Mouse (Mus musculus) CH12.LX (cell line): Measurements from ENCODE around the gene Myo1c. TPM values are rescaled to one million over a fixed set of nuclear protein-coding genes. Genes with fewer than 3 reads are reported as not detected.

ENCODE experiments used
- DNase-seq: peaks from one replicate; pipeline ENCODE4 v3.0.0-alpha.2; 2013; ENCODE audit errors: extremely low read depth
- H3K27ac ChIP-seq: 2 replicates; pipeline ENCODE4 v1.5.1; 2012; ENCODE audit warnings: low read depth, mild to moderate bottlenecking, control low read depth, moderate library complexity; ENCODE audit not compliant: insufficient read depth
- H3K27me3 ChIP-seq: replicated peaks from 2 replicates; pipeline ENCODE3; 2012; ENCODE audit warnings: inconsistent platforms
- H3K36me3 ChIP-seq, 2 experiments: replicated peaks in 1 of 2; 2 replicates each; pipeline versions ENCODE3 to v1.6.1; 2012; ENCODE audit warnings: inconsistent platforms in 1 of 2, low read length in 1 of 2, mild to moderate bottlenecking in 1 of 2, mixed read lengths in 1 of 2, moderate library complexity in 1 of 2; ENCODE audit not compliant: control insufficient read depth in 1 of 2, insufficient read depth in 1 of 2
- H3K4me1 ChIP-seq, 2 experiments: 2 replicates each; pipeline ENCODE4 v1.6.1; 2012; ENCODE audit warnings: inconsistent platforms in 1 of 2, moderate library complexity in 1 of 2; ENCODE audit not compliant: insufficient read depth in 2 of 2, control insufficient read depth in 1 of 2
- H3K4me2 ChIP-seq: 2 replicates; pipeline ENCODE4 v1.6.1; 2012; ENCODE audit warnings: low read depth, mild to moderate bottlenecking, control low read depth; ENCODE audit not compliant: poor library complexity, insufficient read depth, severe bottlenecking
- H3K4me3 ChIP-seq, 3 experiments: fragments of 150-350 bp in 1 of 3; sonication (generic) in 1 of 3; replicated peaks in 1 of 3; 2 replicates each; pipeline versions ENCODE3 to v1.5.1; 2011 to 2012; ENCODE audit warnings: low read depth in 2 of 3, low read length in 2 of 3, mild to moderate bottlenecking in 2 of 3, moderate library complexity in 2 of 3, control low read depth in 1 of 3, improper control_type of control experiment in 1 of 3, inconsistent platforms in 1 of 3, mixed read lengths in 1 of 3; ENCODE audit not compliant: poor library complexity in 1 of 3
- H3K79me2 ChIP-seq: replicated peaks from 2 replicates; pipeline ENCODE4 v1.6.1; 2012; ENCODE audit warnings: mild to moderate bottlenecking, moderate library complexity; ENCODE audit not compliant: control insufficient read depth, poor library complexity, insufficient read depth, severe bottlenecking; ENCODE audit errors: extremely low read depth
- H3K9ac ChIP-seq: 2 replicates; pipeline ENCODE4 v1.6.1; 2012; ENCODE audit warnings: low read depth, mild to moderate bottlenecking, control low read depth, moderate library complexity; ENCODE audit not compliant: insufficient read depth
- H3K9me3 ChIP-seq: replicated peaks from 2 replicates; pipeline ENCODE3; 2012; ENCODE audit warnings: low read length, inconsistent platforms, mixed read lengths
- BHLHE40 ChIP-seq: IDR thresholded peaks from 2 replicates; pipeline ENCODE4 v1.6.1; 2011; ENCODE audit warnings: mild to moderate bottlenecking, low read depth, low read length, improper control_type of control experiment
- CHD2 ChIP-seq: IDR thresholded peaks from 2 replicates; pipeline ENCODE4 v1.6.1; 2011; ENCODE audit warnings: low read length, improper control_type of control experiment
- CTCF ChIP-seq, 2 experiments: IDR thresholded peaks in 1 of 2; conservative IDR thresholded peaks in 1 of 2; 2 replicates each; pipeline ENCODE4 v1.5.1; 2011 to 2012; ENCODE audit warnings: low read depth in 2 of 2, low read length in 2 of 2, improper control_type of control experiment in 1 of 2, inconsistent platforms in 1 of 2, mild to moderate bottlenecking in 1 of 2, moderate library complexity in 1 of 2
- E2F4 ChIP-seq: IDR thresholded peaks from 2 replicates; pipeline ENCODE4 v1.6.1; 2011; ENCODE audit warnings: low read depth, low read length, improper control_type of control experiment; ENCODE audit not compliant: insufficient replicate concordance
- ELF1 ChIP-seq: IDR thresholded peaks from 2 replicates; pipeline ENCODE4 v1.6.1; 2014; ENCODE audit warnings: low read depth, mild to moderate bottlenecking, inconsistent platforms, low read length, improper control_type of control experiment
- ETS1 ChIP-seq: conservative IDR thresholded peaks from 2 replicates; pipeline ENCODE4 v1.6.1; 2012; ENCODE audit warnings: low read depth, mild to moderate bottlenecking, inconsistent platforms, low read length, improper control_type of control experiment, moderate library complexity
- HCFC1 ChIP-seq: IDR thresholded peaks from 2 replicates; pipeline ENCODE4 v1.6.1; 2012; ENCODE audit warnings: low read depth, mild to moderate bottlenecking, inconsistent platforms, low read length, improper control_type of control experiment
- JUND ChIP-seq: conservative IDR thresholded peaks from 2 replicates; pipeline ENCODE4 v1.6.1; 2011; ENCODE audit warnings: low read depth, low read length, improper control_type of control experiment
- MAX ChIP-seq: IDR thresholded peaks from 2 replicates; pipeline ENCODE4 v1.6.1; 2011; ENCODE audit warnings: low read length, improper control_type of control experiment
- MAZ ChIP-seq: IDR thresholded peaks from 2 replicates; pipeline ENCODE4 v1.6.1; 2012; ENCODE audit warnings: low read depth, mild to moderate bottlenecking, inconsistent platforms, low read length, improper control_type of control experiment, moderate library complexity
- MEF2A ChIP-seq: IDR thresholded peaks from 2 replicates; pipeline ENCODE4 v1.6.1; 2014; ENCODE audit warnings: low read depth, mild to moderate bottlenecking, inconsistent platforms, low read length, improper control_type of control experiment, borderline replicate concordance
- MYC ChIP-seq: IDR thresholded peaks from 2 replicates; pipeline ENCODE4 v1.6.1; 2011; ENCODE audit warnings: low read depth, mild to moderate bottlenecking, improper control_type of control experiment, low read length
- NRF1 ChIP-seq: IDR thresholded peaks from 2 replicates; pipeline ENCODE4 v1.6.1; 2014; ENCODE audit warnings: low read depth, mild to moderate bottlenecking, inconsistent platforms, low read length, improper control_type of control experiment, moderate library complexity
- PAX5 ChIP-seq: IDR thresholded peaks from 2 replicates; pipeline ENCODE4 v1.6.1; 2012; ENCODE audit warnings: low read length, inconsistent platforms, mixed read lengths
- RAD21 ChIP-seq: IDR thresholded peaks from 2 replicates; pipeline ENCODE4 v1.6.1; 2011; ENCODE audit warnings: low read depth, mild to moderate bottlenecking, low read length, improper control_type of control experiment, moderate library complexity
- RCOR1 ChIP-seq: conservative IDR thresholded peaks from 2 replicates; pipeline ENCODE4 v1.6.1; 2012; ENCODE audit warnings: low read depth, mild to moderate bottlenecking, inconsistent platforms, low read length, improper control_type of control experiment
- SIN3A ChIP-seq: IDR thresholded peaks from 2 replicates; pipeline ENCODE4 v1.6.1; 2012; ENCODE audit warnings: low read length, improper control_type of control experiment, inconsistent platforms
- SMC3 ChIP-seq: IDR thresholded peaks from 2 replicates; pipeline ENCODE4 v1.6.1; 2011; ENCODE audit warnings: low read depth, low read length, improper control_type of control experiment
- UBTF ChIP-seq: IDR thresholded peaks from 2 replicates; pipeline ENCODE4 v1.6.1; 2012; ENCODE audit warnings: low read depth, mild to moderate bottlenecking, inconsistent platforms, low read length, improper control_type of control experiment, moderate library complexity
- ZNF384 ChIP-seq: IDR thresholded peaks from 2 replicates; pipeline ENCODE4 v1.6.1; 2012; ENCODE audit warnings: low read depth, low read length, improper control_type of control experiment, inconsistent platforms
- dilution Hi-C: fragments of 300-500 bp; cut with MboI; formaldehyde crosslinking; loops from 2 replicates; pipeline ENCODE4 v1.14.3; 2020; ENCODE audit warnings: low sequenced_read_pairs; ENCODE audit not compliant: extremely low pct_unique_long_range_greater_than_20kb, extremely low pct_ligation_motif_present
- in situ Hi-C: fragments of 300-500 bp; cut with MboI; formaldehyde crosslinking; loops from 3 replicates; pipeline ENCODE4 v1.14.3; 2019; ENCODE audit warnings: low sequenced_read_pairs, low pct_ligation_motif_present, low pct_unique_long_range_greater_than_20kb, mixed read lengths
- polyA plus RNA-seq: library from polyadenylated mRNA; unstranded; fragments of >175 nt; gene quantifications from 2 replicates; pipeline ENCODE4 v1.2.1, GENCODE M21; 2012; ENCODE audit warnings: low read depth; ENCODE audit not compliant: insufficient read length
- total RNA-seq, 2 experiments: library from RNA; depleted of rRNA; stranded (reverse); fragments of 300-350 nt in 1 of 2; fragments of >200 nt in 1 of 2; gene quantifications; 2 replicates each; pipeline ENCODE4 v1.2.3; 2012 to 2014

The Myo1c gene
- total and polyA plus RNA-seq, 3 experiments: 21.9 to 52.0 (median 41.1) TPM

GRCm38 (mm10) chr11:75700557-75700956 lies 50.3 kb downstream of the Myo1c start:
- Histone ChIP-seq H3K4me2 (no peak overlapping the region), H3K27ac (no peak overlapping the region), H3K4me1 (no peaks in the 10 kb centered on the region), H3K9me3 (peaks cover 3% of the 10 kb centered on the region), H3K79me2 (peaks cover 10% of the 10 kb centered on the region), H3K4me3 (no peak overlapping the region), H3K36me3 (peaks cover 61 to 93% of the 10 kb centered on the region in 2 experiments), H3K27me3 (no peaks in the 10 kb centered on the region), H3K9ac (no peak overlapping the region)
- TF ChIP-seq ETS1 (no peak), HCFC1 (no peak), MYC (0 out of 2 replicates have a peak, but pooled peaks have one; percentile 24), SMC3 (peak; percentile 18; the same call in 1 of the 2 replicates), ZNF384 (peak; percentile 60; the same call in 1 of the 2 replicates), CTCF (conservative IDR thresholded peaks at IDR 0.05 in 1 of 2, IDR thresholded peaks at IDR 0.05 in 1 of 2; ENCODE audit: low read depth in 2 of 2, low read length in 2 of 2) (peak in 1 of 2 experiments; percentile 50; a peak in 2 of 4 replicates), RAD21 (peak; percentile 20)
- in situ Hi-C loops (no loop called here), dilution Hi-C loops (no loop called here)
- DNase-seq: no peak

- in situ Hi-C loops: no loop called here
- Histone ChIP-seq H3K79me2 (peaks cover 5% of the 10 kb centered on the region), H3K4me1 (peaks cover 0 to 5% of the 10 kb centered on the region in 2 experiments; a peak in 1 of 4 replicates), H3K9ac (no peak overlapping the region), H3K4me3 (no peak overlapping the region), H3K27ac (no peak overlapping the region), H3K36me3 (peaks cover 56 to 91% of the 10 kb centered on the region in 2 experiments), H3K9me3 (peaks cover 3% of the 10 kb centered on the region), H3K27me3 (no peaks in the 10 kb centered on the region), H3K4me2 (no peak overlapping the region)
- DNase-seq: no peak
- TF ChIP-seq MAX (no peak), UBTF (no peak), SIN3A (no peak), PAX5 (no peak), NRF1 (no peak), RCOR1 (no peak), MAZ (no peak), CTCF (conservative IDR thresholded peaks at IDR 0.05 in 1 of 2, IDR thresholded peaks at IDR 0.05 in 1 of 2; ENCODE audit: low read depth in 2 of 2, low read length in 2 of 2) (no peak), JUND (no peak), ELF1 (no peak), MEF2A (no peak), CHD2 (no peak), BHLHE40 (no peak), E2F4 (no peak)
- dilution Hi-C loops: no loop called here
Observed at GRCm38 (mm10) chr11:75702761-75703160, 52.5 kb downstream of the Myo1c start.
